Mouse (Mus musculus): ENCODE results near the gene Lamb3.

Gene Lamb3

DNA sequence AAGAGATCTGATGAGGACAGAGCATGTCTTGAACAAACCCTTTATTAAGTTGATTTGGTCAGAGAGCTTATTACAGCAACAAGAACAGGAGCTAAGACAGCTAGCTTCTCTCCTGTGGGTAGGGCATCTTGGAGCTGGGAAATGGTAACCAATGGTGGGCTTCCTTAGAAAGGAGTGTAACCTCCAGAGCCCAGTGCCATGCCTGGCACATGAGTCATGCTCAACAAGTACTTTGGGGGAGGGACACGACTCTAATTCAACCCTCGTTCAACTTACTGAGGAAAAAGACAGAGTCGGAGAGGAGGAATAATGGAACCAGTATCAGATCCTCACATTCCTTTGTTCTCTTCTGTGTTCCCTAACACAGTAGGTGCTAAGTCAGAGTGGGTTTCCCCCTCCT, 112.2 kb downstream of the Lamb3 start:
- no peak for DNase-seq

DNA sequence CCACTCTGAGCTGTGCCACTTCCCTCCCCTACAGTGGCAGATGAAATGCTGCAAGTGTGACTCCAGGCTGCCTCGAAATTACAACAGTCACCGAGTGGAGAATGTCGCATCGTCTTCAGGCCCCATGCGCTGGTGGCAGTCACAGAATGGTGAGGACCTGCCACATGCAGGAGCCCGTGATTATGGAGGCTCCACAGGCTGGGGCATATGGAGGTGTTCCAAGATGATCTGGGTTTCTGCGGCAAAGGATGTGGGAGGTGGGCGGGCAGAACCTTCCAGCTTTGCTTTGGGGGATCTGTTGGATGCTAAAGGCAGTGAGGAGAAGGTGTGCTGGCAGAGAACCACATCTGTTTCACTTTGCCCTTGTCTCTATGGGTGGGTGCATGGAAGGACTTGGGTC, 112.9 kb downstream of the Lamb3 start:
- DNase-seq = no peak

DNA sequence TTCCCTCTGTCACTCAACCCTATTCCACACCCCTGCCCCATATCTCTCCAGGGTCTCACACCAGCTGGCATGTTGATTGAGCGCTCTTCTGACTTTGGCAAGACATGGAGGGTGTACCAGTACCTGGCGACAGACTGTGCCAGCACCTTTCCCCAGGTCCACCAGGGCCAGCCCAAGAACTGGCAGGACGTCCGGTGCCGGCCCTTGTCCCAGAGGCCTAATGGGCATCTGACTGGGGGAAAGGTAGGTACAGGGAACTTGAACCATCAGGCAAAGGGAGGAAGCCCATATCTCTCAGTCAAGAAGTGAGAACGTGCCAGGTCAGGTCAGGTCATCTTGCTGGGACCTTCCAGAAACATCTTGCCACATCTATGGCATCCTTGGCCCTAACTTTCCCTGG, 116.2 kb downstream of the Lamb3 start:
- DNase-seq = no peak

DNA sequence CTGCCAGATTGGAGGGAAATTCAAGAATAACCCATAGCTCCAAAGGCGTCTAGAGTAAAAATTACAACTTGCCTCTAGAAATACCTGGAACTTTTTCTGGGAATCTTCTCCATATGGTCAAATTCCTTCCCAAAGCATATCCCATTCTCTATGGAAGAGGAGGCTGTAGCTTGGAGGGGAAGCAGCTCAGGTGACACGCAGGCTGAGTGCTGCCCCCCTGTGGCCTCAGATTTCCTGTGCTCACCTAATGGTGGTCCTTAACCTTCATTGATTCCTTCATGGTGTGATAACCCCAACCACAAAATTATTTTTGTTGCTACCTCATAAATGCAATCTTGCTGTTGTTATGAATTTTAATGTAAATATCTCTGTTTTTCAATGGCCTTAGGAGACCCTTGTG, 116.7 kb downstream of the Lamb3 start:
- DNase-seq = no peak

DNA sequence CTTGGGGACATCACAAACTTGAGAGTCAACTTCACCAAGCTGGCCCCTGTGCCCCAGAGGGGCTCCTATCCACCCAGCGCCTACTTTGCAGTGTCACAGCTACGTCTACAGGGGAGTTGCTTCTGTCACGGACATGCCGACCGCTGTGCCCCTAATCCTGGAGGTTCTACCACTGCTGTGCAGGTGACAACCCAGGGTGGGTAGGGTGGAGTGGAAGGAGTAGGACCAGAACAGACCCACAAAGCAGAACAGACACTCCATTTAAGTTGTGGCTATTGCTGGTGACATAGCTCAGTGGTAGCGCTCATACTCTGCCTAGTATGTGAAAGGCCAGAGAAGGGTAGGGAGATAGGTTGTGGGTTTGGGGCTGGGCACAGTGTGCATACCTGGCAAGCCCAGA, 118.4 kb downstream of the Lamb3 start:
- no peak for DNase-seq

DNA sequence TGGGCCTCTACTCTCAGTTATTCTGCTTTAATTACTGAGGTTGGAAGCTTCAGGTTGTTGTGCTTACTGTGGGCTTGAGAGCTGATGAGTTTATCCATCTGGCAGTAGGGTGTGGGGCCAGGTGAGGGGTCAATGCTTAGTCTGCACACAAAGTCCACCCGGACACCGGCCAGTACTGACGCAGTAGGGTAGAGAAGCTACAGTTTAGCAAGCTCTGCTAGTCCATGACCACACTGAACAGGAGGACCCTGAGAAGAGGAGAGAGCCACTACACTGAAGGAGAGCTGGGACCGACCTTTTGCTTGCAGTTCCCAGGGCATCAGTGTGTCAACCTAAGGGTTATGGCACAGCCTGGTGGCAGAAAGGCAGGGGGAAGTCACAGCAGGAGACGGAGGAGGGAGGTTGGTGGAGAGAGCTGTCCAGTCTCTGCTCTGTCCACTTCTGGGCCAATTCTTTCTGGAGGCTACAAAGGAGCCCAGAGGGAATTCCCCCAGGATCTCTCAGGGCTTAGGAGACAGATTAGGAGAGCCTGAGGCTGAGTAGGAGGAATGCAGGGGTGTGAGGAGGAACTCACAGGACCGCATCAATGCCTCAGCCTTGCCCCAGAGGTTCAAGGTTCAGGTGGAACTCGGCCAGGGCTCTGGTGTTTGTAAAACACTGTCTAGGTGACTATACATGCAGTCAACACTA, 119.1 kb downstream of the Lamb3 start:
- DNase-seq = no peak

DNA sequence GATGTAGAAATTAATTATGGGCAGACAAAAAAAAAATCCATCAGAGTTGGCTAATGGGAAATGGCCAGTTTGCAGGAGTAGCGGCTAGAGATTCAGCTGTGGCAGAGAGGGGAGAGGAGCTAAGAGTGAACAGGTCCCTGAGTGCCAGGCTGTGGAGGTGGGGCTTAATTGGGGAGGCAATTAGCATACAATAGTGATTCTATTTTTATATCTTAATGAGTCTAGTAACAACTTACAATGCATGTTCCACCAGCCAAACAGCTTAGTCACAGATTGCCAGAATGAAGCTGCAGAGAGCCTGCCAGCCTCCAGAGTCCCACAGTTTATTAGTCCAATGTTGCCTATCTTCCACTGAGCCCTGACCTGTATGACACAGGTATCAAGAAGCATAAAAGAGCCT, 119.7 kb downstream of the Lamb3 start:
- no peak for DNase-seq

DNA sequence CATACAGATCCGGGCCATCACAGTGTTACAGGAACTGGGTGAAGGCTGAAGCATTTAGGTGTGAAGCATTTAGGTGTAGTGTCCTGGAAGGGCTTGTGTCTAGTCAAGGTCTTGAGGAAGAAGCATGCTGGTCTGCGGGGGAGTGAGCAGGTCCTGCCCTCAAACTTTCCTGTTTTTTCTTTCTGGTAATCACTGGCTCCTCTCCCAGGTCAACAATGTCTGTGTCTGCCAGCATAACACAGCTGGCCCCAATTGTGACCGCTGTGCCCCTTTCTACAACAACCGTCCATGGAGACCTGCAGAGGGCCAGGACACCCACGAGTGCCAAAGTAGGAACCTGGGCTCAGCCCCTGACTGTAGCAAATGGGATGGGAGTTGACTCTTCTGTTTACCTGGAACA, 120.2 kb downstream of the Lamb3 start:
- no peak for DNase-seq

DNA sequence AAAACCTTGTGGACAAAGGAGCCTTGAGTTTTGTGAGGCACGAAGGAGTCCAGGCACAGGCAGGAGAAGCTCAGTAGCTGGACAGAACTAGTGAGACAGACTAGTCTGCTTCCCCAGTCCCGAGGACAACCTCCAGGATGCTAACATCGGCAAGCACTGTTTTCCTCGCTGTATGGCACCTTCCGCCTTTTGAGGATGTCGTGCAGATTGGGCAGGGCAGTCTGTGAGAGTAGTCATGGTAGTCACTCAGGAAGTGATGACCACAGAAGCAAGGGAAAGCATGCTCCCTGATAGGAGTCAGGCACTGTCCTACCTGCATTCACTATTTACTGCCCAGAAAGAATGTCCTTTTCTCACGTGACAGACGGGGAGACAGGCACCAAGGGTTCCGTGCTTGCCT, 122.1 kb downstream of the Lamb3 start:
- no peak for DNase-seq

DNA sequence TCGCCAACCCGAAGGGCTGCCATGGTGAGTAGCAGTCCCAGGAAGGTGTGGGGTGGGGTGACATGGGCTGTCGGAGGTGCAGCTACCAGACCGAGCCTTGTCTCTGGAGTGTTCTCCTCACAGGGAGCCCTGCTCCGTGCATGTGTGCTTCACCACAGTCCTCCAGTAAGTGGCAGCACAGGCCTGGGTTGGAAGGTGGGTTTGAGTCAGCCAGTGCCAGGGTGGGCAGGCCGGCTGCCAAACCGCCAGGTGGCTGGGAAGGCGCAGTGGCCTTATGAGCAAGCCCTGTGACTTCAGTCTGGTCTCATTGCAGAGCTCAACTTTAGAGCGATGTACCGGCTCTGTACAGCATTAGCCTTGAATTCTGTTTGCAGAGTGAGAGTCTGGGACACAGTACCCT, 122.7 kb downstream of the Lamb3 start:
- DNase-seq = peak; percentile 98

DNA sequence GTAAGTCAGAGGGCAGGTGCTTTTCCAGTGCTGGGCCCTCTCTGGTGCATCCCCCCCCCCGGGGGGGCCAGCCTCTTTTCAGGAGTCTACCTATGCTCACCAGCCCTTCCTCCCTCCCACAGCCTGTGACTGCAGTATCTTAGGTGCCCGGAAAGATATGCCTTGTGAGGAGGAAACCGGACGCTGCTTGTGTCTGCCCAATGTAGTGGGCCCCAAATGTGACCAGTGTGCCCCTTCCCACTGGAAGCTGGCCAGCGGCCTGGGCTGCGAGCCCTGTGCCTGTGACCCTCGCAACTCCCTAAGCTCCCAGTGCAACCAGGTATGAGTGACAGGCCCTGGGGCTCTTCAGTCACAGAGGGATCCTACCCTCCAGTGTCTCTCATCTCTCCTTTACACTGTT, 123.1 kb downstream of the Lamb3 start:
- no peak for DNase-seq

DNA sequence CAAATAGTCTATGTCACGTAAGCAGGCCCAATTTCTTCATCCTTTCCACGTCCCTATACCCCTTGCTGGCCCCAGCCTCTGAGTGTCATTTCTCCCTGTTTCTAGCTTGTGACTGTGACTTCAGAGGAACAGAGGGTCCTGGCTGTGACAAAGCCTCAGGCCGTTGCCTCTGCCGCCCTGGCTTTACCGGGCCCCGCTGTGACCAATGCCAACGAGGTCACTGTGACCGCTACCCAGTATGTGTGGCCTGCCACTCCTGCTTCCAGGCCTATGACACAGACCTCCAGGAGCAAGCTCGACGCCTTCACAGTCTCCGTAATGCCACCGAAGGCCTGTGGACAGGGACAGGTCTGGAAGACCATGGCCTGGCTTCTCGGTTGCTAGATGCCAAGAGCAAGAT, 124.5 kb downstream of the Lamb3 start:
- DNase-seq = no peak

DNA sequence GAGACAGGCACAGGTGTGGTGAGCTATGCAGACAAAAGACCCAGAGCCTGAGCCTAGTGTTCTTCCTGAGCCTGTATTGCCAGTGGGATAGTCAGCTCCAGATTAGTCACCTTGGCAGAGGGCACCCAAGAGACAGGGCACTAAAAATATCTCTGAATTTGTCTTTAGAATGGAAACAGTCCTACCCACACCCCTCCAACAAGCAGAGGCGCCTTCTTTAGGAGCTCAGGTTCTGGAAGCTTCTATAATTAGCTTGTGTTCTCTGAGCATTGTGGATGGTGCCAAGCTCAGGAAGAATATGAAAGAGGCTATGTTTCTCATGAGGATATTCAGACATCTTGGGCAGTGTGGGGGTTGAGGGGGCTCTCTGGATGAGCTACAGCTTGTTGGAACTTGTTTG, 125.2 kb downstream of the Lamb3 start:
- no peak for DNase-seq

DNA sequence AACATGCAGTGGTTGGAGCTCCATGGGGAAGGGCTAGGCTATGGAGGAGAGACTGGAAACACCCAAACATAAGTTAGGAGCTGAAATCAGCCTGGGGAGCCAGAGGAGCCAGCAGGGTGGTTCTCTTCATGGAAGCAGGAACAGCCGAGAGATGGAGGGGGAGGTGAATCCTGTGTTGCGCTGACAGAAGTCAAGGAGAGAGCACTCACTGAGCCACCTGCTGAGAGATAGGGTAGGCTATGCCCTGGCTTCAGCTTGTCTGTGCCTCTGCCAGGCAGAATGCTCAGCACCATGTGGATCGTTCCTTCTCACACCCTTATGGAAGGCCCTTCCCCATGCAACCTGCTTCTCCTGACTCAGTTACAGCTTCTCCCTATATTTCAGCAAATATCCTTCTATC, 126.3 kb downstream of the Lamb3 start:
- no peak for DNase-seq

DNA sequence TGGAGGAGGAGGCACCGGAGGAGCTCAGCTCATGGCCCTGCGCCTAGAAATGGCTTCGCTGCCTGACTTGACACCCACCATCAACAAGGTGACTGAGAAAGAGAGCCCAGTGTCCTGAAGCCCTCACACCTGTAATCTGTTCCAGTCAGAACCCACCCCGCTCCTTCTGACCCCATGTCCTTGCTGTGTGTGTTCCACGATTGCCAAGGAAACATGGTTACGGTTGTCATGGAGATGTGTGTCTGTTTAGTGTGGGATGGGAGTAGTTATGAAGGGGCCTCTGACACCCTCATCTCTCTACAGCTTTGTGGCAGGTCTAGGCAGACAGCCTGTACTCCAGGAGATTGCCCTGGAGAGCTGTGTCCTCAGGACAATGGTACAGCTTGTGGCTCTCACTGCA, 127.0 kb downstream of the Lamb3 start:
- DNase-seq = no peak

DNA sequence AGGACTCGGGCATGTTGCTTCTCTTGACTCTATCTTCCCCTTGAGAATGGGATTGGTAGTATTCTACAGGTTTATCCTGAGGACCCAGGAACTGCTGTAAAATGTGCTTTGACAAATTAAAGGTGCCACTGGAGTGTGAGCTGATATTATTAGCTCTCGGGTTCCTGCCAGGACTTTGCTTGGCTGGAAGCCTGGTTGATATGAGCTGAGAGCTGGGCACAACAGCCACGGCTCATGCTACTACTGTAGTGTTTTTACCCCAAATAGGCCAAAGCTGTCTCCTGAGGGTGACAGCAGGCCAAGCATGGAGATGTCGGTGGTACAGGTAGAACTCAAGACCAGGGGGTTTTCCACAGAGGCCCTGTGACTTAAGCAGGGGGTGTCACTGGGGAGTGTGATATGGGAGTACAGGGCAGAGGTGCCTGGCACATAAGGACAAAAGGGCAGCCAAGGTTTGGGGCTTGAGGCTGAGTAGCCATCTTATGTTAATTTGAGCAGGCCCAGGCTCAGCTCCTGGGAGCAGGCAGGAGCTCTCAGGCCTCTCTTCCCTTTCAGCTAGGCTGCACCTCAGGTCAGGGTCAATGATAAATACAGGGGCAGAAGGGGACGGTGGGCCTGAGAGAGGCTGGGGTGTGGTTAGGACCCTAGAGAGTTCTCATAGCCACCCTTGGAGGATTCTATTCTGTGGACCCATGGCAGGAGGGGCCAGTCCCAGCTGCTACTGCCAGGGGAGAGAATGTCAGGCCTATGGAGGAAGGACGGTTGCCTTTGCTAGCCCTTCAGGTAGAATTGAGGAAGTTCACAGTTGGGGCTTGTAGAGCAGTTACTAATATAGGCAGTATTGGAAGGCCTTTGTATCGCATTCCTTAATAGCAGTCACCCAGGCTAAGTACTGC, 128.9 kb downstream of the Lamb3 start:
- DNase-seq = no peak

DNA sequence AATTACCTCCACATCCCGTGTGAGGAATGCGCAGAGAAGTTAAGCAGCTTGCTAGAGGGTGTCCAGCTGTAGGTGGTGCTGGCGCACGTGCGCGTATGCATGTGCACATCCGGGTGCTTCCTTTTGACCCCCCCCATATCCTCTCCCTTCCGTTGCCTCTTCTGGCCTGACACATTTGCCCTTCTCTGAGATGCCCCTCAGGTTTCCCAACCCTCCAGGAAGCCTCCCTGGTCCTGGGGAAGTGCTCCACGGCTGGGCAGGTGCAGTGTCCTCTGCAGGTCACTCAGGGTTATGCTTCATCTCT, 129.5 kb downstream of the Lamb3 start:
- no peak for DNase-seq

DNA sequence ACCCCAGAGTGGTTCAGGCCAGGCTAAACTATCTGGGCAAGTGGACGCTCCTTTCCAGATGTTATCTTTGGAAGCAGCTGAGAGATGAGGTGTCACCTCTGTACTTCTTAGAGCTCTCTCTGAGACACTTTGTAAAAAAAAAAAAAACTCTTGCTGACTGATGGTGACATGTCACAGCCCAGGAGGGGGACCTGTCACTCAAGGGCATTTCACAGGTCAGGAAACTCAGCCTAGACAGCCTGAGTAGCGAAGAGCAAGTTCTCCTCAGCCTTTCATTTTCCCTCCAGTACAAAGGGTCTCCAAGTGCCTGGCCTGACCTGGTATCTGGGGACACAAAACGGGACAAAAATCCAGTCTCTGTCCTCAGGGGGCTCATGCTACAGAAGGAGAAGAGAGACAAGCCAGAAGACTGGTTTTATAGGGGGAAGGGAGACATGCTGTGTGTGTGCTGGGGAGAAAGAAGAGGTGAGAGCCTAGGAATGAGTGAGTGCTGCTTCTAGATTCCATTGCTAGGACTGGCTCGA, 130.3 kb downstream of the Lamb3 start:
- DNase-seq = no peak

DNA sequence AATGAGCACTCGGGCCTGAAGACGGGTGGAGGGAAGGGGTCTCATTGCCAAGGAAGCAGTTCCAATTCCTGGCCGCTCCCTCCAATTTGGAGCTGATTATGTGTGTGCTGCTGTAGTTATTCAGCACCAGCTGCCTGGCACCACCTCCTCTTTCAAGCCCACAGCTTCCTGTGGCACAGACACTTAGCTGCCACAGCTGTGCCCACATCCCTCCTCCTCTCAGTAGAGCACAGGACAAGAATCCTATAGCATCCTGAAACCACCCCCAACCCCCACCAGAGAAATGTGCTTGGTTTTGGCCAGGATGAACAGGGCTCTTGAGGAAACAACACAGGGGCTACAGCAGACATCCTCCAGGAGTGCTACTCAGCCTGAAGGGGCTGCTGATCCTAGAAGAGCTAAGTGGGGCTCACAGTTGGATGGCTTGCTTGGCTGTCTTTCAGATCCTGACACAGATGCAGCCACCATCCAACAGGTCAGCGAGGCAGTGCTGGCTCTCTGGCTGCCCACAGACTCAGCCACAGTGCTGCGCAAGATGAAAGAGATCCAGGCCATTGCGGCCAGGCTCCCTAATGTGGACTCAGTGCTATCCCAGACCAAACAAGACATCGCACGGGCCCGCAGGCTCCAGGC, 131.0 kb downstream of the Lamb3 start:
- no peak for DNase-seq

DNA sequence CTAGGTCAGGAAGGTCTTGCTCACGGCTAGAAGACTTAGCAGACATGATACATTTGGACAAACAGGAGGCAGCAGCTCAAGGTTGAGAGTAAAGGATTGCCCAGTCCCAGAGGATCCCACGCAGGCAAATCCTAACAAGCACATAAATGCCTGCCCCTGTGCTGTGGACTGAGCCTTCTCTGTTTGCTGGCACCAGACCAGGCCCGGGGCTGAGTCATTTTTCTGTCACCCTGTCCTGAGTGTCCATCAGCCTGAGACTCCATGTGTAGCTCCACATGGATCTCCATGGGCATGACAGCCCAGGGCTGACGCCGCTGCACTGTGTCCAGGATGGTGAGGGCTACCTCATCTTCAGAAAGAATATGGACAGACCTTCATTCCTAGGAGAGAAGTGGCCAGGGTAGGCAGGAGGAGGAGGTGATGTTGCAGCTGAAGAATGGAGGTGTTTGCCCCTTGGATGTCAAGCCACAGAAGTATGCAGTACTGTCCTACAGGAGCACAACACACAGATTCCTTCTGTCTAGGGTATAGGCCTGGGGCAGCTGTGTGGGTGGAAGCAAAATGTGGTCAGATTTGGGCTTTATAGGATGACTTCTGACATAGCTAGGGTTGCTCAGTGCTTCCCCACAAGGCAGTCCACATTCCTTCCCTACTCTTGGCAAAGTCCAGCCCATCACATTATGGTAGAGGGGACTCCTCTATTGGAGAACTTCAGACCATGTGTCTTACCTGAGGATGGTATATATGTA, 134.9 kb downstream of the Lamb3 start:
- DNase-seq = no peak

DNA sequence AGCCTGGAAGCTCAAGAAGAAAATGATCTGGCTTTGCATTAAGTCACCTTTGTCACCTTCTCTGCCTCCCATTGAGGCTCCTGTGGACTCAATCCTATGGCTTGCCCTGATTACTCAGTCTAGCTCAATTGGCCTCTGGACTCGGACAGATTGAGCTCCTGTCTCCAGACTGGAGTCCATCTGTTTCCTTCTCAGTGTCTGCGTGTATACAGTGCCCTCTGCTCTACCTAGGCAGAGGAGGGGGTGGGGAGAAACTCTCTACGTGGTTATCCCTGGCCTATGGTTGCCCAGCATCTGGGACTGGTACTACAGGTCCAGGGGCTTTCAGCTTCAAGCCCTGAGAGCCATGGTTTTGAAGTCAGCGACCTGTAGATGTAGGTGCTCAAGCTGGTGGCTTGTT, 136.4 kb downstream of the Lamb3 start:
- DNase-seq = peak; percentile 83

DNA sequence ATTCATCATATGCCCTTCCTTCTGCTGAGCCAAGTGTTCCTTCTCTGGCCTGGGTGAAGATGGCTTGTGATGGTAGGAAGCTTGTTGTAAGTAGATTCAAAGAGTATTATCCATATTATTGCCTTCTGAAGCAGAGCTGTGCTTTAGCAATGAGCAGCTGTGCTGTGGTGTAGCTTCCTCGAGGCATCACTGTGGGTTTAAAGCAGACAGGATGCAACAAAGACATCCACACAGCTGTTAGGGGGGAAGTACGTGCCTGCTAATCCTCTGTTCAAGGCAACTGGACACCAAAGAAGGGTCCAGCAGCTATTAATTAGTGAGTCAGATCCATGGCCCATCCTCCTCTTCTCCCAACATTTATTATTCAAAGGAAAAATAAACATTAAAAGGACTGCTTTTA, 137.5 kb downstream of the Lamb3 start:
- no peak for DNase-seq

DNA sequence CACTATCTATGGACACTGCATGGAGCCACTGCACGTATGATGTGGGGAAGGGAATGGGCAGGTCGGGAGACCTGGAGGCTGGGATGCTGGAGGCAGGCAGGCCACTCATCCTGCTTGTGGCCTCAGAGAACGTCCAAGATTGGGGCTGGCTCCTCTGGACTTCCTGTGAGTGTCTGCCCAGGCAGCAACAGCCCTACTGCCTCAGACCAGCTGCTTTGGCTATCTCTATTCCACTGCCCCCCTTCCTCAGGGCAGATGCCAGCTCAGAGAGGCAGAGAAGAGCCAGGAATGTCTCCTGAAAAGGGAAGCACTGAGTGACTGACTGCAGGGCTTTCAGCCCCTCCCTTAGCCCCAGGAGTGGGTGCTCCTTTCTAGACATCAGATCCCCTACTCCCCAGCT, 139.4 kb downstream of the Lamb3 start:
- DNase-seq = no peak
